Mouse (Mus musculus): ENCODE data around the gene Mrpl27.

DNA sequence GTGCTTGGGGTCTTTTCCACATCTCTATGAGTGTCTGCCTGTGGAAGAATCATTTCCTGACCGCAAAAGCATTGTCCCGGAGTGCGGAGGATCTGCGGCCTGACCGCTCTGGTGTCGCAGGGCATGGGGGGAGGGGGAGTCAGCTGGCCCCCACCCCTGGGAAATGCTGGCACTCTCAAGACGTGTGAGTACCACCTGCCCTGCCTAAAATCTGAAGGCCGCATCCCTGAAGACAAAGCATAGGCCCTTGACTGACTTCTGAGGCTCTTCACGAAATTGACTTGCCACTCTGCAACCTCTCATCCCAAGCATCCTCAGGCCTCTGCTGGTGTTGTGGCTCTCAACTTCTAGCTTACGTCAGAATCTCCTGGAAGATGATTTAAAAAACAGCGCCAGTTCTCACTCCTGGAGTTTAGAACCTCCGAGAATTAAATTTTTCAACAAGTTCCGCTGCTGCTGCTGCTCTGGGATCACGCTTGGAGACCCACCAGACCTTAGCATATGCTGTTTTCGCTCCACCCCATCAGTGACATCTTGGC lies 24.1 kb downstream of the Mrpl27 start:
- no peak for TF ChIP-seq GATA1 (IDR thresholded peaks at IDR 0.05; ENCODE audit: low read length)
- TF ChIP-seq TAL1 (IDR thresholded peaks at IDR 0.05; ENCODE audit: low read length), result no peak

Measured in erythroblast, embryonic 14.5 days (primary cell).